Mouse (Mus musculus): ENCODE results near the gene Mllt1. TPM values are rescaled to one million over a fixed set of nuclear protein-coding genes. Genes with fewer than 3 reads are reported as not detected.
"Not testable (repeated sequence)": the region's sequence is repeated elsewhere in the genome, so short reads cannot be mapped to it uniquely, and the experiment has no call there.

Mllt1 gene
- polyA plus RNA-seq, 1 experiment from 2014 or later = 24.2 TPM

- DNase-seq (ENCODE audit: low spot score) = no peak
These were observed 1.5 kb upstream of the Mllt1 start for GRCm38 (mm10) chr17:56936731-56937130.

- DNase-seq (ENCODE audit: low spot score) = no peak
These were observed 477 bp downstream of the Mllt1 start for GRCm38 (mm10) chr17:56934545-56935330.

GRCm38 (mm10) chr17:56933395-56933794, 1.8 kb downstream of the Mllt1 start:
- DNase-seq (ENCODE audit: low spot score) = no peak

DNA sequence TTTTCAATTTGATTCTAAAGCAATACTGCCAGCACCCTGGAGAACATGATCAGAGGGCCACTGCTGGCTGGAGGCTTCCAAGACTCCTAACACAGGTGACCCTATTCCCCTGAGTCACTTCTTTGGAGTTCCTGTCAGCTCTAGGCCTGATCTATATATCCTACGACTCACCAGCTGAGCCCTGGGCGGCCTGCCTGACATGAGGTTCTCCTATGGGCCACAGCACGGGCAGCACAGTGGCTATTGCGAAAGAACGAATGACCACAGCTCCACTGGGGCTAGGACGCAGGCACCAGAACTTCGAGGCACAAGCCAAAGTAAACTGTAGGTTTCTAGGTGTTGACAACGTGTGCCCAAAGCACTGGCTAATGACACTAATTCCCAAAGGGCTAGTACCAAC, 5.2 kb downstream of the Mllt1 start:
- DNase-seq (ENCODE audit: low spot score) = no peak

- DNase-seq (ENCODE audit: low spot score) = no peak
These were observed 5.7 kb downstream of the Mllt1 start for GRCm38 (mm10) chr17:56929530-56929929.

DNA sequence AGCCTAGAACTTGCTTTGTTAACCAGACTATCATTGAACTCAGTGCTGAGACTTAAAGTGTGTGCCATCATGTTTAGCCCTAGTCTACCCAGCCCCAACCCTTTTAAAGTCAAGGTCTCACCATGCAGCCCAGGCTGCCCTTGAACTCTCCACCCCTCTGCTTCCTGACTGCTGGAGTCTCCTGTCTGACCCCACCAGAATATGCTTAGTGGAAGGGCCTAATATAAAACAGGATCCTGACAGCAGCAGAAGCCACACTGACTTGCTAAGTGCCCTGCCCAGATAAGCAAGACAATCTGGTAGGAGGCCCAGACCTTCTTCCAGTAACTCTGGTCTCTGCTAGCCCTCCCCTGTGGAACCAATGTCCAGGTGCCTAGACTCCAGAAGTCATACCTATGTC, 6.1 kb downstream of the Mllt1 start:
- DNase-seq (ENCODE audit: low spot score) = no peak

- no peak for DNase-seq (ENCODE audit: low spot score)
These were observed 9.2 kb downstream of the Mllt1 start for GRCm38 (mm10) chr17:56925998-56926397.

GRCm38 (mm10) chr17:56919725-56920124, 15.5 kb downstream of the Mllt1 start:
- DNase-seq (ENCODE audit: low spot score) = no peak

- no peak for DNase-seq (ENCODE audit: low spot score)
These were observed 18.0 kb downstream of the Mllt1 start for GRCm38 (mm10) chr17:56917166-56917565.

- peak; percentile 39 for DNase-seq (ENCODE audit: low spot score)
These were observed 21.8 kb downstream of the Mllt1 start for GRCm38 (mm10) chr17:56913444-56913843.

DNA sequence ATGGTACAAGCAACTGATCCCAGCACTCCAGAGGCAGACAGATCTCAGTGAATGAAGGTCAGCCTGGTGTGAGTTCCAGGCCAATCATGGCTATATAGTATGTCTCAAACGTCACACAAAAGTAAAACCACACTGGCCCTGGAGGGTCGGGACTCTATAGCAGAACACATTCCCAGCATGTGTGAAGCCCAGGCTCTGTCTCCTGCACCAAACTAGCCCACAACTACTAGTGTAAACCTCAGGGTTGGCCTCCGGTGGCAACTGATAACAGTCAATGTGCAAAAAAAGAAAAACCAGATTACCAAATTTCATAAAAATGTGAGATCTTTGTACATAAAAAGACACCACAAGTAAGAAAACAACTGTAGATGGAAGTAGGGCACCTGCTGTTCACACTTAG, 22.2 kb downstream of the Mllt1 start:
- no peak for DNase-seq (ENCODE audit: low spot score)

DNA sequence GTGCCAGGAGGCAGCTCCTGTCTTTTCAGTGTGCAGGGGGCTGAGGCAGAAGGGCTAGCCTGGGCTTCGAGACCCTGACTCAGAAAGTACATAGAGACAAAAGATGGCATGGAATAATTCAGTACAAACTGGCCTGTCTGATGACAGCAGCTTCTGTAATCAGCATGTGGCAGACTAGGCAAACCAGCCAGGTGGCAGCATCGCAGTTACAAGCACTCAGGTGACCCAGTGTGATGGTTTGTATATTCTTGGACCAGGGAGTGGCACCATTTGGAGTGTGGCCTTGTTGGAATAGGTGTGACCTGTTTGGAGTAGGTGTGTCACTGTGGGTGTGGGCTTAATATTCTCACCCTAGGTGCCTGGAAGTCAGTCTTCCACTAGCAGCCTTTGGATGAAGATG, 25.5 kb downstream of the Mllt1 start:
- DNase-seq (ENCODE audit: low spot score) = not testable (repeated sequence)

DNA sequence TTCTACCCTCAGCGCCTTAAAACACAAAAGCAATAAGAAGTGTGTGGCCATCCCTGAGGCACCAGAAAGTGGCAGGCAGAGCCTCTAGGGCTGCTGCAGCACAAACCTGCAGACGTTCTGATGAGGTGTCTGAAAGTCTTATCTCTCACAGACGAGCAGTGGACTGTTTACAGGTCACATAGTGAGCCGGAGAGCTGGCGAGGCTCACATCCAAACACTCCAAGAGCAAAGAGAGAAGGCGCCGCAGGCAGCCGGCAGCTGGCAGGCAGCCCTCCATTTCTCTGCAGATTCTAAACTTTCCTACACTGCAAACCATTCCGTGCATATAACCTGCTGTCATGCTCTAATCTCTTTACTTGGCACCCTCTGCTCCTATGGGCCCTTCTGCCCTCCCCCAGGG, 27.3 kb downstream of the Mllt1 start:
- DNase-seq (ENCODE audit: low spot score) = no peak

DNA sequence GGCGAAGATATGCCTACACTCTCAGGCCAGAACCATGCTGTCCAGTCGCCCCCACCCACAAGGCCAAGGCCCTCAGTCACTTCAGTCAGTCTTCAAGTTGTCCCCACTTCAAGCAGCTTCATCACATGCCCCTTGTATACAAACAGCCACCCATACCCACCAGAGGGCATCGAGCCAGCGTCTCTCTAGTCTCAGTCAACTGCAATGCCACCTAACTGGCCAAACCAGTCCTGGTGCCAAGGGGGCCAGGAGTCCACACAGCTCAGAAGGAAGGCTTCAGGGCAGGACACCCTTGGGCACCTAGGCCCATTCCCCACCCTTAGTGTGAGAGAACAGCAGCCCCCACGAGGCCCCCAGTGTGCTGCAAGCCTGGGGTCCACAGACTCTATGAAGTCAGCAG, 28.1 kb downstream of the Mllt1 start:
- DNase-seq (ENCODE audit: low spot score) = no peak

GRCm38 (mm10) chr17:56906166-56906565, 29.0 kb downstream of the Mllt1 start:
- DNase-seq (ENCODE audit: low spot score) = no peak

DNA sequence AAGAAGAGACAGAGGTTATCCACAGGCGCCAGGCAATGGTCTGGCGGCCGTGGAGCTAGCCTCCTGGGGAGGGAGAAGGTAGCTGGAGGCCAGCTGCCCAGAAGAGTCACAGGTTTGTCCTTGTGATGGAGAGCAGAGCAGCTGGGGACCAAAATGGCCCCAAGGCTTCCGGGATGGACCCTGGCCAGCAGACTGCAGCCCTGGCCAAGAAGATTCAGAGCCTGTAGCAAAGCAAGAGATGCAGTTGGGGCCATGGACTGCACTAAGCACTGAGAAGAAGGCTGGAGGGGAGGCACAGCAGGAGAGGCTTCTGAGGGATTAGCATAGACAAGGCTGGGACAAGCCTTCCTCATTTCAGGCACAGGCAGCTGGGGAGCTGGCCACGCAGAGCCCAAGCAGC, 32.5 kb downstream of the Mllt1 start:
- no peak for DNase-seq (ENCODE audit: low spot score)

DNA sequence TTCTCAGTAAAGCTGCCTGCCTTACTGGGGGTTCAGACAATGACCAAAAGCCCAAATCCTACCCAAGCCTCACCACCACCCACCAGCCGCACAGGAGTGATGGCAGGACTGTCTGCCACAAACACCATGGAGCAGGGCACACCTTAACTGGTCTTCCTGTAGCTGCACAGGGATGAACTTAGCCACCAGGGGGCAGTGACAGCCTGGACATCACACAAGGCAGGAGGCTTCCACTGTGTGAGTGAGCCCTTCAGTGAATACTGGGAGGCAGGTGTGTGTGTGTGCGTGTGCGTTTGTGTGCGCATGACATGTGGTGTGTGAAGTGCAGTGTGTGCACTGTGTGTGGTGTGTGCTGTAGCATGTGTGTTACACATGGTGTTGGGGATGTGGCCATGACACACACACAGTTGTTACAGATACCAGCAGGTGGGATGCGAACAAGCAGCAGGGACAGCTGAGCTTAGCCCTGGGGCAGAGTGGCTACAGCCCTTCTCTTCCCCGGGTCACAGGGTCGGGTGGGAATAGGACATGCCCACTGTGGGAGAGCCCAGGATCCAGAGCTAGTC, 37.5 kb downstream of the Mllt1 start:
- DNase-seq (ENCODE audit: low spot score) = peak; percentile 82

DNA sequence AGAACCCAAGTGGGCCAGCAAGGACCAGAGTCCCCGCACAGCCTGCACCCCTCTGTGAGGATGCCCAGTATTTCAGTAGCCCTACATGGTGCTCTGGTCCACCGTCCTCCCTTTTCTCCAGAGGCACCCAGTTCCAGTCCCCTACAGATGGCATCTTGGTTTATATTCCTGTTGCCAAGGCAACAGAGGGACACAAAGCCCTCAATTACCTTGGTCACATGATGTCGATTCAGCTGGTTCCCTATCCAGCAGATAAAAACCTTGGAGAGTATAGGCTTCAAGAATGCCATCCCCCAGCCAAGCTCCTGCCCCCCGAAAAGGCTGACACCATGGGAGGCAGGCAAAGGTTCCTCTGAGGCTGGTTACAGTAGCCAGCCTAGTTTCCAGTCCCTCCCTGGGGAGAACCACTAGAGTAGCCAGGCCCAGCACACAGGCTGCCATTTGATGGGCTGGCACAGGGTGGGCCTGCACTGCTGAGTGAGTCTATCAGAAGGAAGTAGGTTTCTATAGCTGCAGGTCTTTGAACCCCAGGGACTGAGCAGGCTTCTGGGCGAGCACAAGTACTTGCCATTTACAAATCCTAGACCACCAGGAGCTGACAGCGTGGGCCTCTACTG, 38.6 kb downstream of the Mllt1 start:
- DNase-seq (ENCODE audit: low spot score) = no peak

- DNase-seq (ENCODE audit: low spot score) = no peak
These were observed 39.8 kb downstream of the Mllt1 start for GRCm38 (mm10) chr17:56895368-56895918.

DNA sequence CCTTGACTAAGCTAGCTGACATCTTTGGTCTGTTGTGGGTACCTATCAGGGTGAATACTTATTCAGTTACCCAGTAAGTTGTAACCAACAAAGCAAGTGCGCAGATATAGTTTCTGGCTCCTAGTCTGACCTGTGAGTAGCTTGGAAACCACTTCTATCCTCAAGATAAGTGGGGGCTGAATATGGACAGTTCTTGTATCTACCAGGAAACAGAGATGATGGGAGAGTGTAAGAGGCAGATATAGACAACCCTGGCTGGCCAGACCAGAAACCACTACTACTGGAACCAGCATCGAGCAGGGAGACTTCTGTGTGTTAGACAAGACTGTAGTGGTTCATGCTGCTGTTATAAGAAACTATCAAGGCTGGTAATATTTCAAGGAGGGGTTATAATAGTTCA, 45.2 kb downstream of the Mllt1 start:
- no peak for DNase-seq (ENCODE audit: low spot score)

DNA sequence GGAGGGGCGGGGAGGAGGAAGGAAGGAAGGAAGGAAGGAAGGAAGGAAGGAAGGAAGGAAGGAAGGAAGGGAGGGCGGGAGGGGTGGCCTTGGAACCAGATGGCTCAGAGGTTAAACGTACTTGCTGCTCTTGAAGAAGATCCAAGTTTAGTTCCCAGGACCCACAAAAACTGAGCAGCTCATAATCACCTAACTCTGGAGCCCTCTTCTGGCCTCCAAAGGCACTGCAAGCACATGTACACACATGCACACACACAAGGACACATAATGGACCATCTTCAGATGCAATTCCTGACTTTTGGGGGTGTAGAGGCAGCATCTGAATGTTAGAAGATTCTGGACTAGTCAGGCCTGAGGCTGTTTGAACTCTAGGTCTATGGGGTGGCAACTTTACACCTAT, 47.2 kb downstream of the Mllt1 start:
- no peak for DNase-seq (ENCODE audit: low spot score)

- DNase-seq (ENCODE audit: low spot score) = peak; percentile 24
These were observed 50.4 kb downstream of the Mllt1 start for GRCm38 (mm10) chr17:56884809-56885208.
